Mouse (Mus musculus) CD4-positive helper T cell, adult 2 months (primary cell): ENCODE results near the gene Psmd9.

Experiments
- DNase-seq: peaks from one replicate; pipeline ENCODE4 v3.0.0-alpha.2; 2012; ENCODE audit warnings: low read depth, missing footprints, low spot score

Gene Psmd9

DNA sequence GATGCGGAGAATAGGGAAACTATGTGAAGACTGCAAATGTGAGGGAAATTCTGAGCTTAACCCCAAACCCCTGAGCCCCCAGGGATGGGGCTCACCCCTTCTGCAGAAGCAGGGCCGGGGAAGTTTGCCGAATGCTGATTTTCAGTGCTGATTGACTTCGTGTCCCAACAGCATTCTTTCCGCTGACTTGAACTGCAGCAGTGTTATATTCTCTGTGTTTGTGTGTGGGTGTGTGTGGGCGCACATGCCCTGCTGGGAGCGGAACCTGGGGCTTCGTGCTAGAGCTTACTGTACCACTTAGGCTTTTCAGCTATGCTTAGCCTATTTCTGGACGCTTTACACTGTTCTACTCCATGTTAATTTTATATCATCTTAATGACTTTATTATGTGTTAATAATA lies 67.2 kb downstream of the Psmd9 start:
- no peak for DNase-seq

GRCm38 (mm10) chr5:123239501-123239900 lies 70.3 kb downstream of the Psmd9 start:
- no peak for DNase-seq

DNA sequence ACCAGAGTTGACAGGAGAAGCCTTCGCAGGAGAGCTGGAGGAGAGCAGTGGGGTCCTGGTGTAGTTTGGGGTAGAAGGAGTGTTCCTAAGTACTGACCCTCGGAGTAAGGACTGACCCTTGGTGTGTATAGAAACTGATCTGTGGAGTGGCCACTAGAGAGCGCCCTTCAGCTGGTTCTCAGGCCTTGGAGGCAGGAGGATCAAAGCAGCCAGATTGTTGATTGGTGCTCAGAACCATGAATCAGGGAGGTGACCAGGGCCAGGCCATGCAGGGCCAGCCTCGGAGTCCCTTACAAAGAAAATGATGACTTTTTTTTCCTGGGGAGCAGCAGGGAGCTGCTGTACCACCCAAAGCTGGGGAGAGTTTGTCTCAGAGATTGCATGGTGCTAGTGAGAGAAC lies 76.3 kb downstream of the Psmd9 start:
- DNase-seq: peak; percentile 35

GRCm38 (mm10) chr5:123251390-123251789 lies 82.2 kb downstream of the Psmd9 start:
- DNase-seq: no peak

- peak; percentile 43 for DNase-seq
Observed at GRCm38 (mm10) chr5:123251834-123252233, 82.6 kb downstream of the Psmd9 start, which contains the start of gene Wdr66. Gene Wdr66 (plus strand): TSS chr5:123252102.

DNA sequence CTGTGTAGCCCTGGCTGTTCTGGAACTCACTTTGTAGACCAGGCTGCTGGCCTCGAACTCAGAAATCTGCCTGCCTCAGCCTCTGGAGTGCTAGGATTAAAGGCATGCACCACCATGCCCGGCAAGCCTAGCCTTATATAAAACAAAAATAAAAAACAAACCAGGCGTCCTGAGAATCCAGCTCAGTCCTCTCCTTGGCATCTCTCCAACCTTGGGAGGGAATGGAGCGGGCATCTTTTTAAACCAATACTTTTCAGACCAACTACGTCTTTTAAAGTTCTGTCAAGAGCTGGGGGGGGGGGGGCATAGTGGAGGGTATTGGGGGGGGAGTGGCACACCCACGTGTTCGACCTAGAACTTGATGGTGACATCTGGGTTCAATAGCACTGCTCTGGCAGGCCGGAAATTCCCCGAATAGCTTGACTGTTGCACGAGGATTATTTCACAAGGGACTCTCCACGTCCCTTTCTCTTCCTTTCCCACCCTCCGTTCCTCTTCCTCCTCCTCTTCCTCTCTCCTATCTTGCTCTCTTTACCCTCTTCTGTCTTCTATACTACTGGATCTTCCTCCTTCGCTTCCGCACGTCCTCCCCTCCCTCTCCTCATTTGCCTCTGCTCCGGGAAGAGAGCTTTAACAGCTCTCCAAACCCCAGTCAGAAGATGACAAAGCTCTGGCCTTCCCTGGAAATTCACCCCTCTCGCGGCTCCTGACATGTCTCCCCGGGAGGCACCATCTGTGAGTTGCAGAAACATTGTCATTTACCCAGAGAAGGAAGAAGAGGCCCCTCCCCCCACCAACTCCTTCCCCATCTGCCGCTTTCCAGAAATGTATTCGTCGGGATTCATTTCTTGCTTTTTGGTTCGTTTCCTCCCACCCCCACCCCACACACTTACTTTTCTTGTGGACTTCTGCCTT lies 87.9 kb downstream of the Psmd9 start:
- no peak for DNase-seq

- DNase-seq: peak; percentile 67
Observed at GRCm38 (mm10) chr5:123258990-123259389, 89.8 kb downstream of the Psmd9 start.

GRCm38 (mm10) chr5:123260698-123261097 lies 91.5 kb downstream of the Psmd9 start:
- no peak for DNase-seq

DNA sequence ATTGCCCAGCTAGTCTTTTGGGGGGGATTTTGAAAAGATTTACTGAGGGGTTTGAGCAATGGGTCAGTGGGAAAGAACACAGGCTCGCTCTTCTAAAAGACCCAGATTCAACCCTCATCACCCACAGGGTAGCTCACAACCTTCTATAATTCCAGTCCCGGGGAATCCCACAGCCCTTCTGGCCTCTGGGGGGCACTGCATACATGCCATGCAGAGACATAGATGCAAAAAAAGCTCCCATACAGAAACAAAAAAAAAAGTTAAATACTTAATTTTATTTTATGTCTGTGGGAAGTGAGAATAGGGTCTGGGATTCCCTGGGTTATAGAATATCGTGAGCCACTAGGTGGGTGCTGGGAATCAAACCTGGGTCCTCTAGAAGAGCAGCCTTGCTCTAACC lies 97.7 kb downstream of the Psmd9 start:
- no peak for DNase-seq

- DNase-seq: no peak
Observed at GRCm38 (mm10) chr5:123268477-123269474, 99.6 kb downstream of the Psmd9 start.

- DNase-seq: no peak
Observed at GRCm38 (mm10) chr5:123270917-123271316, 101.7 kb downstream of the Psmd9 start.

- no peak for DNase-seq
Observed at GRCm38 (mm10) chr5:123272927-123273326, 103.7 kb downstream of the Psmd9 start.

DNA sequence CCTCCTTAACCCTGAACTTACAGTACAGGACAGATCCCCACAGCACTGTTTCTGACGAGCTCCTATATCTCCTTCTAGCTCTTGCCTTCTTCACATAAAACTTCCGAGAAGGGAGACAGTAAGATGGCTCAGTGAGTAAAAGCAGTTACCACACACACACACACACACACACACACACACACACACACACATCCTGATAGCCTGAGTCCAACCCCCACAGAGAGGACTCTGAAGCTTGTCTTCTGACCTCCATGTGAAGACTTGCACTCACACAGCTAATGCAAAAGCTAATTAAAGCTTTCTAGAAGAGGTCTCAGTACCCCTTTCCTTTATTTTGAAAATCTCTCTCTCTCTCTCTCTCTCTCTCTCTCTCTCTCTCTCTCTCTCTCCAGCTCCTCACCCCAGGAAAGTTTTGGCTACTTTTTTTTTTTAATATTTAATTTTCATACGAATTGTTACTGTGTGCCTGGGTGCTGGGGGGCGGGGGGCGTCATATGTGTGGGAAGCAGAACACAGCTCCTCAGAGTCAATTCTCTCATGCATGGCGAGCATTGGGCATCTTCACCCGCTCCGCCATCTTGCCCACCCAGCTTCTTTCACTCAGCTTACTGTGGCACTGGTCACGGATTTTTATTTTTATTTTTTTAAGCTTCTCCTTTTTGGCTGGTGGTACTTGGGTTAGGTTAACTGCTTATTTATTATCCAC lies 107.6 kb downstream of the Psmd9 start:
- DNase-seq: no peak

DNA sequence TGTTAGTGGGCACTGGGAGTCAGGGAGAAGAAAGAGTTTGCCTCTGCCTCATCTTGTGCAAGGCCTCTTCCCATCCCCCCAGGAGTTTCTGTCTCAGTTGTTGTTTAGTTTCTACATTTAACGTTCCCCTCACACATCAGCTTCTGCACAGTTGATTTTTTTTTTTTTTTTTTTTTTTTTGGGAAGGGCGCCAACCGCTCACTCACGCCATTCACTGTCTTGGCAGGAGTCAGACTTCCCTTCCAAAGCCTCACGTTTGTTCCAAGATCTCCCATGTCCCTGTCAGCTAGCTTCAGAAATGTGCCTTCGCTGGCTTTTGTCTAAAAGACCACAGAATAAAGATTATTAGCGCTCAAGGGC lies 108.1 kb downstream of the Psmd9 start:
- DNase-seq: no peak

- no peak for DNase-seq
Observed at GRCm38 (mm10) chr5:123277704-123278103, 108.5 kb downstream of the Psmd9 start.

GRCm38 (mm10) chr5:123279248-123279647 lies 110.0 kb downstream of the Psmd9 start:
- DNase-seq: no peak

GRCm38 (mm10) chr5:123281336-123282136 lies 112.3 kb downstream of the Psmd9 start:
- DNase-seq: no peak

DNA sequence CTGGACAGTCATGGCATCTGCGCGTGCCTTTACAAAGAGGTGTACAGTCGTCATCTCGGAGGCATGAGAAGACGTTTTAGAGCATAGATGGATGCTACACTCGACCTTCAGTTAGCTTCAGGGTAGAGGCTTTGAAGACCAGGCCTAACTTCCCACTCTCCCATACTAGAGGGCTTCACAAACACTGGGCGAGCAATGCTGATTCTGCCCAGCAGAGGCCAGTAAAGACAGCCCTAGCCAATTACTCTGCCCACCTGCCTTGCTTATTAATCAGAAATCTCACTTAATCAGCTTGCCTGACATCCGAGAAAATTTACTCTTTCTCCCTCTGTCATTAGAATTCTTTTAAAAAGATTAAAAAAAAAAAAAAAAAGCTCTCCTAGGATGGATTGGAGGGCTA lies 116.0 kb downstream of the Psmd9 start:
- DNase-seq: no peak

GRCm38 (mm10) chr5:123288079-123288478 lies 118.9 kb downstream of the Psmd9 start:
- peak; percentile 10 for DNase-seq

DNA sequence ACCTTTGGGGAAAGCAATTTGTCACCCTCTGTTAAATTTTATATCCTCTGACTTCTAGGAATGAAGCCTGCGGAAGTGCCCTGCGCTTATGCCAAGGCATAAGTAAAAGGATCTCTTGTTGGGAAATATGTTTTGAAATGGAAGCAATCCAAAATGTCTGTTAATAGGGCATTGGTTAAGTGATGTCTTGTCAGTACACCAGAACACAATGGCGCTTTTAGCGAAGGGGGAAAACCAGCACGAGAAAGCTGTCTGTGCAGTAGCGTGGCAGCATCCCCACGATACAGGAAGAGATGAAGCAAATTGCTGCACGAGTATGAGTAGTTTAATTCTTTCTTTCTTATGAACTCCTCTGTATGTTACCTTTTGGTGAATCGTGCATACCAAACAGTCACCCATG lies 125.4 kb downstream of the Psmd9 start:
- no peak for DNase-seq
